Mouse (Mus musculus) ovary, postnatal 36 days (tissue): ENCODE data around the gene Zcrb1.
A peak's percentile ranks its signal among the peaks of the same experiment; 100 is the strongest.
"Not testable (repeated sequence)": the region's sequence is repeated elsewhere in the genome, so short reads cannot be mapped to it uniquely, and the experiment has no call there.

Source experiments
- DNase-seq: peaks from one replicate; pipeline ENCODE4 v3.0.0; 2022; ENCODE audit warnings: low spot score, mixed read lengths

The Zcrb1 gene

GRCm38 (mm10) chr15:93397826-93398698 is at the start of gene Zcrb1, which contains the start of gene Pphln1:
TSS of gene Zcrb1 (minus strand) at chr15:93398334.
TSS of gene Pphln1 (plus strand) at chr15:93398350.
- peak; percentile 85 for DNase-seq

- DNase-seq = no peak
Measured at GRCm38 (mm10) chr15:93443676-93444075, 45.5 kb upstream of the Zcrb1 start.

- no peak for DNase-seq
Measured at GRCm38 (mm10) chr15:93442271-93442670, 44.1 kb upstream of the Zcrb1 start.

- peak; percentile 42 for DNase-seq
Measured at GRCm38 (mm10) chr15:93438663-93439062, 40.5 kb upstream of the Zcrb1 start.

GRCm38 (mm10) chr15:93435998-93436397 is 37.9 kb upstream of the Zcrb1 start:
- DNase-seq = no peak

GRCm38 (mm10) chr15:93433811-93434210 is 35.7 kb upstream of the Zcrb1 start:
- DNase-seq = no peak

- no peak for DNase-seq
Measured at GRCm38 (mm10) chr15:93422537-93422936, 24.4 kb upstream of the Zcrb1 start.

GRCm38 (mm10) chr15:93420596-93420995 is 22.5 kb upstream of the Zcrb1 start:
- DNase-seq = peak; percentile 6

GRCm38 (mm10) chr15:93416300-93416699 is 18.2 kb upstream of the Zcrb1 start:
- DNase-seq = peak; percentile 7

GRCm38 (mm10) chr15:93414456-93414855 is 16.3 kb upstream of the Zcrb1 start:
- no peak for DNase-seq

GRCm38 (mm10) chr15:93412445-93412844 is 14.3 kb upstream of the Zcrb1 start:
- DNase-seq = no peak

- no peak for DNase-seq
Measured at GRCm38 (mm10) chr15:93406492-93406891, 8.4 kb upstream of the Zcrb1 start.

GRCm38 (mm10) chr15:93405446-93405986 is 7.4 kb upstream of the Zcrb1 start:
- no peak for DNase-seq

GRCm38 (mm10) chr15:93404849-93405248 is 6.7 kb upstream of the Zcrb1 start:
- no peak for DNase-seq

GRCm38 (mm10) chr15:93402730-93403129 is 4.6 kb upstream of the Zcrb1 start:
- no peak for DNase-seq

GRCm38 (mm10) chr15:93401446-93401845 is 3.3 kb upstream of the Zcrb1 start:
- no peak for DNase-seq

- peak; percentile 7 for DNase-seq
Measured at GRCm38 (mm10) chr15:93398699-93399540, 786 bp upstream of the Zcrb1 start.

- no peak for DNase-seq
Measured at GRCm38 (mm10) chr15:93397269-93397668, 865 bp downstream of the Zcrb1 start.

GRCm38 (mm10) chr15:93381337-93381736 is 16.8 kb downstream of the Zcrb1 start:
- no peak for DNase-seq

- no peak for DNase-seq
Measured at GRCm38 (mm10) chr15:93379177-93379576, 19.0 kb downstream of the Zcrb1 start.

- no peak for DNase-seq
Measured at GRCm38 (mm10) chr15:93375696-93376095, 22.4 kb downstream of the Zcrb1 start.

GRCm38 (mm10) chr15:93372525-93373119 is 25.5 kb downstream of the Zcrb1 start:
- DNase-seq = not testable (repeated sequence)
